Mouse (Mus musculus) hindbrain, embryonic 10.5 days (tissue): ENCODE measurements around the gene Klc4. TPM values are rescaled to one million over a fixed set of nuclear protein-coding genes. Genes with fewer than 3 reads are reported as not detected.

Experiments used
- DNase-seq: peaks from one replicate; pipeline ENCODE4 v3.0.0-alpha.2; 2017; ENCODE audit warnings: low spot score
- H3K27ac ChIP-seq: fragments of 300-500 bp; sonication (generic); 2 replicates; pipeline ENCODE4 v1.5.1; 2016; ENCODE audit warnings: mild to moderate bottlenecking, moderate library complexity
- H3K27me3 ChIP-seq: fragments of 300-500 bp; sonication (generic); 2 replicates; pipeline ENCODE4 v1.6.1; 2016; ENCODE audit warnings: mild to moderate bottlenecking; ENCODE audit not compliant: poor library complexity, insufficient read depth, severe bottlenecking
- H3K36me3 ChIP-seq: fragments of 300-500 bp; sonication (generic); 2 replicates; pipeline ENCODE4 v1.6.1; 2016; ENCODE audit warnings: mild to moderate bottlenecking, moderate library complexity
- H3K4me1 ChIP-seq: fragments of 300-500 bp; sonication (generic); replicated peaks from 2 replicates; pipeline ENCODE4 v1.6.1; 2016; ENCODE audit warnings: mild to moderate bottlenecking
- H3K4me3 ChIP-seq: fragments of 300-500 bp; sonication (generic); 2 replicates; pipeline ENCODE4 v1.5.1; 2016; ENCODE audit warnings: mild to moderate bottlenecking, moderate library complexity
- H3K9me3 ChIP-seq: fragments of 300-500 bp; sonication (generic); 2 replicates; pipeline ENCODE4 v1.6.1; 2016; ENCODE audit warnings: mild to moderate bottlenecking, moderate library complexity
- WGBS: fragments of 180-500 bp; shearing (Covaris S2); methylation state at CpG from one replicate; pipeline ENCODE4 v1.1.7; 2016; 5-methylcytosine and 5-hydroxymethylcytosine counted together
- polyA plus RNA-seq: library from polyadenylated mRNA; unstranded; fragments of >200 nt; fragmentation: Nextera tagmentation; extraction: Ambion mirVana; gene quantifications from 2 replicates; pipeline ENCODE4 v1.2.1, GENCODE M21; 2016

The Klc4 gene
- polyA plus RNA-seq, 1 experiment from 2014 or later = 38.1 TPM

- Histone ChIP-seq H3K36me3 (no peaks in the 10 kb centered on the region), H3K27me3 (no peaks in the 10 kb centered on the region), H3K4me1 (peaks cover 97% of the 10 kb centered on the region), H3K9me3 (no peaks in the 10 kb centered on the region), H3K27ac (peak overlapping the region; percentile 79), H3K4me3 (peak overlapping the region; percentile 32)
- 62% methylated on average over 12 of the region's 12 CpGs for WGBS
- DNase-seq = no peak
Observed at GRCm38 (mm10) chr17:46624598-46624997, 21.2 kb downstream of the Klc4 start.

- H3K4me1 ChIP-seq = peaks cover 97% of the 10 kb centered on the region
- DNase-seq = no peak
- H3K4me3 ChIP-seq = peak overlapping the region; percentile 32
- no peaks in the 10 kb centered on the region for H3K27me3 ChIP-seq
- H3K36me3 ChIP-seq = no peaks in the 10 kb centered on the region
- H3K9me3 ChIP-seq = no peaks in the 10 kb centered on the region
- WGBS = 35% methylated on average over 10 of the region's 10 CpGs
- peak overlapping the region; percentile 79 for H3K27ac ChIP-seq
Observed at GRCm38 (mm10) chr17:46623819-46624557, 21.8 kb downstream of the Klc4 start.

GRCm38 (mm10) chr17:46622269-46622668 is 23.6 kb downstream of the Klc4 start:
- 80% methylated on average over 11 of the region's 11 CpGs for WGBS
- no peaks in the 10 kb centered on the region for H3K36me3 ChIP-seq
- H3K4me1 ChIP-seq = peaks cover 98% of the 10 kb centered on the region
- no peaks in the 10 kb centered on the region for H3K27me3 ChIP-seq
- no peak for DNase-seq
- peak overlapping the region; percentile 17; the same call in 1 of the 2 replicates for H3K27ac ChIP-seq
- 0 out of 2 replicates have a peak overlapping the region, but pooled peaks have one; percentile 2 for H3K4me3 ChIP-seq
- no peaks in the 10 kb centered on the region for H3K9me3 ChIP-seq

- Histone ChIP-seq H3K4me3 (peak overlapping the region; percentile 20; the same call in 1 of the 2 replicates), H3K36me3 (no peaks in the 10 kb centered on the region), H3K9me3 (no peaks in the 10 kb centered on the region), H3K27me3 (no peaks in the 10 kb centered on the region), H3K27ac (peak overlapping the region; percentile 93), H3K4me1 (peaks cover 98% of the 10 kb centered on the region)
- WGBS = 77% methylated on average over 15 of the region's 15 CpGs
- DNase-seq = no peak
Observed at GRCm38 (mm10) chr17:46621324-46621723, 24.5 kb downstream of the Klc4 start.

GRCm38 (mm10) chr17:46619683-46620357 is 26.0 kb downstream of the Klc4 start:
- Histone ChIP-seq H3K27me3 (no peaks in the 10 kb centered on the region), H3K27ac (peak overlapping the region; percentile 93), H3K4me3 (peak overlapping the region; percentile 38), H3K9me3 (no peaks in the 10 kb centered on the region), H3K4me1 (peaks cover 88% of the 10 kb centered on the region), H3K36me3 (no peaks in the 10 kb centered on the region)
- DNase-seq = peak; percentile 44
- WGBS = 30% methylated on average over 16 of the region's 16 CpGs

GRCm38 (mm10) chr17:46618769-46619682 is 26.8 kb downstream of the Klc4 start:
- peak; percentile 64 for DNase-seq
- peak overlapping the region; percentile 38 for H3K4me3 ChIP-seq

GRCm38 (mm10) chr17:46618394-46618768 is 27.4 kb downstream of the Klc4 start:
- H3K4me3 ChIP-seq = peak overlapping the region; percentile 38
- H3K4me1 ChIP-seq = peaks cover 82% of the 10 kb centered on the region
- peak; percentile 47 for DNase-seq
- H3K27me3 ChIP-seq = no peaks in the 10 kb centered on the region
- H3K36me3 ChIP-seq = no peaks in the 10 kb centered on the region
- no peaks in the 10 kb centered on the region for H3K9me3 ChIP-seq
- 3% methylated on average over 6 of the region's 6 CpGs for WGBS
- H3K27ac ChIP-seq = peak overlapping the region; percentile 93

More at GRCm38 (mm10) chr17:46618769-46619682, 26.8 kb downstream of the Klc4 start:
- H3K27me3 ChIP-seq = no peaks in the 10 kb centered on the region
- WGBS = 3% methylated on average over 27 of the region's 27 CpGs
- H3K4me1 ChIP-seq = peaks cover 82% of the 10 kb centered on the region
- peak overlapping the region; percentile 93 for H3K27ac ChIP-seq
- no peaks in the 10 kb centered on the region for H3K9me3 ChIP-seq
- H3K36me3 ChIP-seq = no peaks in the 10 kb centered on the region

GRCm38 (mm10) chr17:46617799-46618198 is 28.0 kb downstream of the Klc4 start:
- Histone ChIP-seq H3K27ac (peak overlapping the region; percentile 93), H3K27me3 (no peaks in the 10 kb centered on the region), H3K36me3 (no peaks in the 10 kb centered on the region), H3K9me3 (no peaks in the 10 kb centered on the region), H3K4me3 (peak overlapping the region; percentile 38), H3K4me1 (peaks cover 82% of the 10 kb centered on the region)
- no peak for DNase-seq
- 64% methylated on average over 12 of the region's 12 CpGs for WGBS

GRCm38 (mm10) chr17:46613229-46613628 is 32.6 kb downstream of the Klc4 start:
- Histone ChIP-seq H3K9me3 (no peaks in the 10 kb centered on the region), H3K27me3 (no peaks in the 10 kb centered on the region), H3K4me3 (no peak overlapping the region), H3K4me1 (peaks cover 66% of the 10 kb centered on the region), H3K36me3 (peaks cover 14% of the 10 kb centered on the region), H3K27ac (peak overlapping the region; percentile 64)
- WGBS = 54% methylated on average over 3 of the region's 3 CpGs
- no peak for DNase-seq

GRCm38 (mm10) chr17:46612820-46613219 is 33.0 kb downstream of the Klc4 start:
- no peaks in the 10 kb centered on the region for H3K9me3 ChIP-seq
- H3K4me3 ChIP-seq = no peak overlapping the region
- H3K27ac ChIP-seq = peak overlapping the region; percentile 64
- peaks cover 62% of the 10 kb centered on the region for H3K4me1 ChIP-seq
- H3K27me3 ChIP-seq = no peaks in the 10 kb centered on the region
- peaks cover 14% of the 10 kb centered on the region for H3K36me3 ChIP-seq
- WGBS = 50% methylated on average over 4 of the region's 4 CpGs
- no peak for DNase-seq

- peaks cover 14% of the 10 kb centered on the region for H3K36me3 ChIP-seq
- H3K27me3 ChIP-seq = no peaks in the 10 kb centered on the region
- H3K9me3 ChIP-seq = no peaks in the 10 kb centered on the region
- peaks cover 55% of the 10 kb centered on the region for H3K4me1 ChIP-seq
- H3K27ac ChIP-seq = 0 out of 2 replicates have a peak overlapping the region, but pooled peaks have one; percentile 12
- WGBS = 81% methylated on average over 2 of the region's 2 CpGs
- no peak for DNase-seq
- H3K4me3 ChIP-seq = no peak overlapping the region
Observed at GRCm38 (mm10) chr17:46612189-46612588, 33.6 kb downstream of the Klc4 start.

- peaks cover 46% of the 10 kb centered on the region for H3K4me1 ChIP-seq
- 94% methylated on average over 6 of the region's 6 CpGs for WGBS
- H3K36me3 ChIP-seq = peaks cover 14% of the 10 kb centered on the region
Observed at GRCm38 (mm10) chr17:46611316-46611715, 34.5 kb downstream of the Klc4 start.

More at GRCm38 (mm10) chr17:46611316-46611715, 34.5 kb downstream of the Klc4 start:
- no peak overlapping the region for H3K27ac ChIP-seq
- H3K27me3 ChIP-seq = no peaks in the 10 kb centered on the region
- H3K4me3 ChIP-seq = no peak overlapping the region
- H3K9me3 ChIP-seq = no peaks in the 10 kb centered on the region
- DNase-seq = no peak
